Mouse (Mus musculus): ENCODE measurements around the gene Ncoa1. TPM values are rescaled to one million over a fixed set of nuclear protein-coding genes. Genes with fewer than 3 reads are reported as not detected.

The Ncoa1 gene
- polyA plus RNA-seq, 1 experiment from 2014 or later = 0.74 TPM

DNA sequence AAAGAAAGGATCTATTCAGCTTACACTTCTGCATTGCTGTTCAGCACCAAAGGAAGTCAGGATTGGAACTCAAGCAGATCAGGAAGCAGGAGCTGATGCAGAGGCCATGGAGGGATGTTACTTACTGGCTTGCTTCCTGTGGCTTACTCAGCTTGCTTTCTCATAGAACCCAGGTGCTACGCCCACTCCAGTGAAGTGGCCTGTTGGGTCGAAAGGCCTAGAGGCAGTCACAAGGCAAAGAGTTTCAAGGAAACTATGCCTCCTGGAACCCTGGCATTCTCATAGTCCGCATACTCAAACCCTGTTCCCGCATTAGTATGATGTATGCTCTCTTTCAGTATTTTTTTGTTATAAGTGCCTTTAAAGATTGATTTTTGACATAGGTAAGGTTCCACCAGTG is 118.9 kb downstream of the Ncoa1 start:
- no peaks in the 10 kb centered on the region for H3K9me3 ChIP-seq (replicated peaks)
- no peak overlapping the region for H3K27ac ChIP-seq
- H3K4me3 ChIP-seq (replicated peaks) = no peak overlapping the region
- H3K36me3 ChIP-seq = no peaks in the 10 kb centered on the region
- ATAC-seq (ENCODE audit: low read depth) = no peak
- no peaks in the 10 kb centered on the region for H3K27me3 ChIP-seq
- no peak for DNase-seq
- WGBS (ENCODE audit: insufficient replicate concordance) = 74% methylated on average over 4 of the region's 4 CpGs
- H3K9ac ChIP-seq = no peak overlapping the region
- no peaks in the 10 kb centered on the region for H3K4me1 ChIP-seq (replicated peaks)
- H3K4me2 ChIP-seq = no peak overlapping the region

DNA sequence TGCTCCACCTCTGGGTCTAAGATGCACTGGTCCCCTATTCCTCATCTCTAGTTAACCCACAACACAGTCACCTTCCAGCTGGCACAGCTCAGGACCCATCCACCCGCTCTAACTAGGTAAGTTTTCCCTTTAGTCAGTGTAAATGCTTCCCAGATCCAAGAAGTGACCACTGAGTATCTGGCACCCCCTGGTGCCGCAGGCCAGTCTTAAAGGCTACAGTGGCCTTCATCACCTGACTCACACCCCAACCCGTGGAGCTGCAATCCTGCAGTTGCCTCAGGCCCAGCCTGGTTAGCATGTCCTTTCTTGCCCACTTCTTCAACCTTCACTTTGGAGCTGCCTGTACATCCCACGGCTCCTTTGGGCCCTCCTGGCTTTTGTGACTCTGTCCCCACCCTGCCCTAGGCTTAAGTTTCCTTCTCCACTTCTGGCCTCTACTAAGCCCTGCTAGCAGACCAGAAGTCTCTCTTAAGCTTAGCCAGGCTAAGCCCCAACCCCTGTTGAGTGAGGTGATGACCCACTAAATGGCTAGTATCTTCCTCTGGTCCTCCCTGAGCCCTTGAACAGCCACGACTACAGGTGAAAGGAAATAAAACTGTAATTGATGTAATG is 120.0 kb downstream of the Ncoa1 start:
- H3K27ac ChIP-seq = no peak overlapping the region
- no peaks in the 10 kb centered on the region for H3K36me3 ChIP-seq
- H3K9ac ChIP-seq = no peak overlapping the region
- H3K4me1 ChIP-seq (replicated peaks) = no peaks in the 10 kb centered on the region
- no peak overlapping the region for H3K4me2 ChIP-seq
- 69% methylated on average over 5 of the region's 5 CpGs for WGBS (ENCODE audit: insufficient replicate concordance)
- DNase-seq = no peak
- no peak for ATAC-seq (ENCODE audit: low read depth)
- H3K9me3 ChIP-seq (replicated peaks) = no peaks in the 10 kb centered on the region
- no peak overlapping the region for H3K4me3 ChIP-seq (replicated peaks)
- no peaks in the 10 kb centered on the region for H3K27me3 ChIP-seq

GRCm38 (mm10) chr12:4355019-4355730 is 121.8 kb downstream of the Ncoa1 start:
- DNase-seq = no peak
- WGBS (ENCODE audit: insufficient replicate concordance) = 57% methylated on average over 2 of the region's 2 CpGs
- H3K4me1 ChIP-seq (replicated peaks) = no peaks in the 10 kb centered on the region
- no peak for ATAC-seq (ENCODE audit: low read depth)
- H3K36me3 ChIP-seq = no peaks in the 10 kb centered on the region
- H3K4me2 ChIP-seq = no peak overlapping the region
- no peak overlapping the region for H3K27ac ChIP-seq
- H3K27me3 ChIP-seq = no peaks in the 10 kb centered on the region
- no peaks in the 10 kb centered on the region for H3K9me3 ChIP-seq (replicated peaks)
- no peak overlapping the region for H3K4me3 ChIP-seq (replicated peaks)
- H3K9ac ChIP-seq = no peak overlapping the region

DNA sequence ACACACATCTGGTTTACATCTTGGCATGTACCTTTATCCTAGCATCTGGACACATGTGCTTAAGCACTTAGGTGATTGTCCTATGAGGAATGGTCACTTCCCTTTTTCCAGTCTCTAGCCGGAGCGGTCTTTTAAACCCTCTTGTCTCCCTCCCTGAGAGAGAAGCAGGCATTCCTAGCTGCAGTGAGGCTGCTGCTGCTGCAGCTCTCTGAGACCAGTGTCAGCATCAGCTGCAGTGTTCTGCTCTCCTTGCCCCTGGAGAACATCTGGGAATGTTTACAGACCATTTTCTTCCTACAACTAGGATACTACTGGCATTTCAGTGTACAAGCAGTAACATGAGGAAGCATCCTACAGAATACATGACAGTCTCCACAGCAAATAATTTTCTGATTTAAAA is 133.8 kb downstream of the Ncoa1 start:
- no peaks in the 10 kb centered on the region for H3K9me3 ChIP-seq (replicated peaks)
- WGBS (ENCODE audit: insufficient replicate concordance) = 80% methylated on average over 2 of the region's 2 CpGs
- no peak overlapping the region for H3K27ac ChIP-seq
- H3K4me3 ChIP-seq (replicated peaks) = no peak overlapping the region
- no peak overlapping the region for H3K9ac ChIP-seq
- H3K4me2 ChIP-seq = no peak overlapping the region
- DNase-seq = no peak
- H3K27me3 ChIP-seq = no peaks in the 10 kb centered on the region
- no peaks in the 10 kb centered on the region for H3K36me3 ChIP-seq
- no peaks in the 10 kb centered on the region for H3K4me1 ChIP-seq (replicated peaks)
- ATAC-seq (ENCODE audit: low read depth) = no peak

DNA sequence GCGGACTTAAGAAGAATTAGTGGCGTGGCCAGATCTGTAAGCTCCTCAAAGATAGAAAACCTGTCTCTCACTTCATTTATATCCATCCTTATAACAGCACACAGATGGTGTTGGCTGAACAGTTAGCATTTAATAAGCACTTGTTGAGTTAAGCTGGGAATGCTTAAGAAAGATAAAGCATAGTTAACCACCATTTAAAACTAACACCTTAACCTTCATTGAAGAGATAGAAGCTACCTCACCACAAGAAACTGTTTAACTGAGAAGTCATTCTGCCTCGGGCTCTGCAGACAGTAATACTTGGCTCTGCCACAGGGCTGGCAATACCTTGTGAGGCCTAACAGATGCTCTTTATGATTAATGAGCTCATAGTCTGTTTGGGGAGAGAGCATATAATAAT is 134.9 kb downstream of the Ncoa1 start:
- WGBS (ENCODE audit: insufficient replicate concordance) = 39% methylated on average over 3 of the region's 3 CpGs

DNA sequence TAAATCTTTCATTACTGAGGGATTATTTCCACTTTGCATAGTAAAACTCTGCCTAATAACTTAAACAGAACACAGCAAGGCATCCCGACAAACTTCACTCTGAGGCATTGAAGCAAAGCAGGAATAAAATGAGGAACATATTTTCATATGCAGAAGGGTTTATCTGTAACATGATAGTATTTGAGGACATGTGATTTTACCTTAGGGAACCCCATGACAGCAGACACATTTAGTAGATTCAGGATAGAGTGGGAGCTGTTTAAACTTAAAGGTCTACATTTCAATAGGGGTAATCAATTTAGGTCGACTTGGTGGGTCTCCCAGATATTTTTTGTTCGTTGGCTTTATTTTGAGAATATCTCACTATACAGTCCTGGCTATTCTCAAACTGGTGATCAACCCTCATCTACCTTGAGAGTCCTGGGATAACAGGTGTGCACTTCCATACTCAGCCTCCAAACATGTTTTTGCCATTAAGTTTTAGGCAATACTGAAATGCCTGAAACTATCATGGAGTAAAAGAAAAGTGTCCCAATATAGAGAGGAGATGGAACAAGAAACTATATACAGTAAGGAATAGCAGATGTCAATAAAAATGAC is 136.6 kb downstream of the Ncoa1 start:
- H3K27ac ChIP-seq = no peak overlapping the region
- DNase-seq (no peak), ATAC-seq (ENCODE audit: low read depth) (no peak)
- H3K36me3 ChIP-seq = no peaks in the 10 kb centered on the region
- no peaks in the 10 kb centered on the region for H3K27me3 ChIP-seq
- WGBS (ENCODE audit: insufficient replicate concordance) = 54% methylated on average over 3 of the region's 3 CpGs
- no peak overlapping the region for H3K9ac ChIP-seq
- H3K4me2 ChIP-seq = no peak overlapping the region
- no peaks in the 10 kb centered on the region for H3K9me3 ChIP-seq (replicated peaks)
- no peak overlapping the region for H3K4me3 ChIP-seq (replicated peaks)
- H3K4me1 ChIP-seq (replicated peaks) = no peaks in the 10 kb centered on the region

More for the DNA sequence above, 134.9 kb downstream of the Ncoa1 start:
- H3K9ac ChIP-seq = no peak overlapping the region
- H3K9me3 ChIP-seq (replicated peaks) = no peaks in the 10 kb centered on the region
- H3K4me2 ChIP-seq = no peak overlapping the region
- DNase-seq (no peak), ATAC-seq (ENCODE audit: low read depth) (no peak)
- no peak overlapping the region for H3K4me3 ChIP-seq (replicated peaks)
- H3K36me3 ChIP-seq = no peaks in the 10 kb centered on the region
- H3K27ac ChIP-seq = no peak overlapping the region
- H3K27me3 ChIP-seq = no peaks in the 10 kb centered on the region
- no peaks in the 10 kb centered on the region for H3K4me1 ChIP-seq (replicated peaks)

- Histone ChIP-seq H3K4me2 (no peak overlapping the region), H3K9me3 (replicated peaks) (no peaks in the 10 kb centered on the region), H3K27me3 (no peaks in the 10 kb centered on the region), H3K36me3 (no peaks in the 10 kb centered on the region), H3K27ac (no peak overlapping the region), H3K4me3 (replicated peaks) (no peak overlapping the region), H3K9ac (no peak overlapping the region), H3K4me1 (replicated peaks) (no peaks in the 10 kb centered on the region)
- ATAC-seq (ENCODE audit: low read depth) (no peak), DNase-seq (no peak)
- 51% methylated on average over 5 of the region's 5 CpGs for WGBS (ENCODE audit: insufficient replicate concordance)
Measured at GRCm38 (mm10) chr12:4323604-4324003, 153.4 kb downstream of the Ncoa1 start.

DNA sequence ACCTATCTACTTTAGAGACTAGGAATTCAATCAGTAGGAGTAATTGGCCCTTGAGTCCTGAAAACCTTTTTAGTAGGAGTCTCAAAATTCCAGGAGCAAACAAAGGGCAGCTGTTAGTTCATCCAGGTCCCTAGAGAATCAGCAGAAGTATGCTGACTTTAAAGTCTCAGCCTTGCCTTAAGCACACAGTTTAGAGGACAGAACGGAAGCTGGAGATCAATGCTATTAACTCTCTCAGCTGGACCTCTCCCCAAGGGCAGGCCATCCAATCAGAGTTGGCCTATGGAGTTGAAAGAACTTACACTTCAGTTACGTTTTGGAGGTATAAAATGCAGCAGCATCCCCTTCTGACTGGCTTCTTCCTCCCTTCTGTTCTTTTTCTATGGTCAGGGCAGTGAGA is 154.8 kb downstream of the Ncoa1 start:
- no peak overlapping the region for H3K9ac ChIP-seq
- no peaks in the 10 kb centered on the region for H3K27me3 ChIP-seq
- WGBS (ENCODE audit: insufficient replicate concordance) = 56% methylated on average over 2 of the region's 2 CpGs
- no peak for DNase-seq
- no peak overlapping the region for H3K4me3 ChIP-seq (replicated peaks)
- ATAC-seq (ENCODE audit: low read depth) = no peak
- H3K36me3 ChIP-seq = no peaks in the 10 kb centered on the region
- no peaks in the 10 kb centered on the region for H3K9me3 ChIP-seq (replicated peaks)
- no peak overlapping the region for H3K27ac ChIP-seq
- no peak overlapping the region for H3K4me2 ChIP-seq
- H3K4me1 ChIP-seq (replicated peaks) = no peaks in the 10 kb centered on the region

DNA sequence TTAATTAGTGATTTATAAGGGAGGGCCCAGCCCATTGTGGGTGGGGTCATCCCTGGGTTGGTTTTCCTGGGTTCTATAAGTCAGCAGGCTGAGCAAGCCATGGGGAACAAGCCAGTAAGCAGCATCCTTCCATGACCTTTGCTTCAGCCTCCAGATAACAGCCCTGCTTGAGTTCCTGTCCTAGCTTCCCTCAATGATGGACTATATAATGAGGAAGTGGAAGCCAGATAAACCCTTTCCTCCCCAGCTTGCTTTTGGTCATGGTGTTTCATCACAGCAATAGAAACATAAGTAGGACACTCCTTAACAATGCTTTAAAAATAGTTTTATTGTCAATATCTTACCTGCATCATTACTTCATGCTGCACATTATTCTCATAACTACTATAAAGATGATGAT is 163.2 kb downstream of the Ncoa1 start:
- no peaks in the 10 kb centered on the region; the same call in 1 of the 2 replicates for H3K36me3 ChIP-seq
- no peaks in the 10 kb centered on the region for H3K4me1 ChIP-seq (replicated peaks)
- H3K27me3 ChIP-seq = no peaks in the 10 kb centered on the region
- H3K27ac ChIP-seq = no peak overlapping the region
- ATAC-seq (ENCODE audit: low read depth) = no peak
- no peaks in the 10 kb centered on the region for H3K9me3 ChIP-seq (replicated peaks)
- H3K4me3 ChIP-seq (replicated peaks) = no peak overlapping the region
- H3K4me2 ChIP-seq = no peak overlapping the region
- no peak overlapping the region for H3K9ac ChIP-seq
- no peak for DNase-seq

GRCm38 (mm10) chr12:4306712-4307313 is 170.2 kb downstream of the Ncoa1 start:
- ATAC-seq (ENCODE audit: low read depth) = no peak
- WGBS (ENCODE audit: insufficient replicate concordance) = 90% methylated on average over 1 of the region's 1 CpGs

DNA sequence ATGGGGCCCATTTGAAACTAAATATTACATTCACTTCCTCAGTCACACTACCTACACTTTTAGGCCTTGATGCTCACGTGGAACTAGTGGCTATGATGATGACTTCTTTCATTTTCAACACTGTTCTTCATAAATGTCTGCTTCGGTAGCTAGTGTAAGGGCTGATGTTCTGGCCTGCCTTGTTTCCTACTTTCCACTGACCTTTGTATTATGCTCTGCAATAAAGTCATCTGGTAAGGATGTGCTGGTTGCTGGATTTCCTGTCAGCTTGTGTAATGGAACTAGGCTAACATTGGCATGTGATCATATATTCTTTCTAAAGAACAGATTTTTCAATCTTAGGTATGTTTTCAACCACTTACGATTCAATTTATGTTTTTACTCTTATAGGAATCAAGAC is 177.7 kb downstream of the Ncoa1 start:
- ATAC-seq (ENCODE audit: low read depth) (no peak), DNase-seq (no peak)
- 69% methylated on average over 3 of the region's 3 CpGs for WGBS (ENCODE audit: insufficient replicate concordance)
- no peaks in the 10 kb centered on the region for H3K36me3 ChIP-seq
- H3K9ac ChIP-seq = no peak overlapping the region
- H3K27me3 ChIP-seq = no peaks in the 10 kb centered on the region
- 0 out of 2 replicates have a peak, but pooled peaks cover 3% of the 10 kb centered on the region for H3K4me1 ChIP-seq (replicated peaks)
- H3K27ac ChIP-seq = no peak overlapping the region
- no peaks in the 10 kb centered on the region for H3K9me3 ChIP-seq (replicated peaks)
- H3K4me3 ChIP-seq (replicated peaks) = no peak overlapping the region
- H3K4me2 ChIP-seq = no peak overlapping the region

More at GRCm38 (mm10) chr12:4306712-4307313, 170.2 kb downstream of the Ncoa1 start:
- Histone ChIP-seq H3K4me2 (no peak overlapping the region), H3K9ac (no peak overlapping the region), H3K27ac (no peak overlapping the region), H3K27me3 (no peaks in the 10 kb centered on the region), H3K4me1 (replicated peaks) (no peaks in the 10 kb centered on the region), H3K9me3 (replicated peaks) (no peaks in the 10 kb centered on the region), H3K4me3 (replicated peaks) (no peak overlapping the region), H3K36me3 (no peaks in the 10 kb centered on the region)
- DNase-seq = no peak
